Mouse (Mus musculus): ENCODE results near the gene Olfr323. TPM values are rescaled to one million over a fixed set of nuclear protein-coding genes. Genes with fewer than 3 reads are reported as not detected.

Olfr323 gene
- polyA plus RNA-seq, 1 experiment, result not detected

DNA sequence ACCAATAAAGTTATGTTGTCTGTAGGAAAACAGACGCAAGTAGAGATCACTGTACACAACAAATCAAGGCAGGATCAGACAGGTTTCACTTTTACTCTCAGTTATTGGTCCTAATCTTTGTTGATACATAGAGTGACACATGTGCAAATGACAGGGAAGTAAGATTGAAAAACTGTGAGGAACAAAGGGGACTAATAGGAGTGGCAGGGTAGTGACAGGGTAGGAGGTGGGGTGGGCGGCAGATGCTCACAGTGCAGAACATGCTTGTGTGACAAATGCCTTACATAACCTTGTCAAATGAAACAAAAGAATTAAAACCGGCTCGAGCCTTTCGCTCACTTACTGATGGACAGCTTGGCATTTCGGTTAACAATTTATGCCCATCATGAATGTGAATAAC, 11.5 kb downstream of the Olfr323 start:
- TF ChIP-seq CTCF (IDR thresholded peaks at IDR 0.05; ENCODE audit: extremely low read depth, insufficient read depth, insufficient read length, insufficient replicate concordance) (no peak), POLR2A (IDR thresholded peaks at IDR 0.05; ENCODE audit: low read depth, low read length) (no peak)
- no peaks in the 10 kb centered on the region for H3K4me1 ChIP-seq (ENCODE audit: control insufficient read depth, insufficient read depth, insufficient read length)
- no peaks in the 10 kb centered on the region for H3K36me3 ChIP-seq (ENCODE audit: control insufficient read depth, insufficient read depth, low read length)
- 75% methylated on average over 6 of the region's 6 CpGs for WGBS
- no peaks in the 10 kb centered on the region for H3K27me3 ChIP-seq (ENCODE audit: control insufficient read depth, insufficient read depth, low read length)
- H3K4me3 ChIP-seq (ENCODE audit: extremely low read depth, insufficient read depth, insufficient read length), result no peak overlapping the region
- no peak overlapping the region for H3K27ac ChIP-seq (ENCODE audit: insufficient read depth, low read length)
- no peak for DNase-seq (ENCODE audit: low read depth in 1 of 2, low spot score in 2 of 2)

DNA sequence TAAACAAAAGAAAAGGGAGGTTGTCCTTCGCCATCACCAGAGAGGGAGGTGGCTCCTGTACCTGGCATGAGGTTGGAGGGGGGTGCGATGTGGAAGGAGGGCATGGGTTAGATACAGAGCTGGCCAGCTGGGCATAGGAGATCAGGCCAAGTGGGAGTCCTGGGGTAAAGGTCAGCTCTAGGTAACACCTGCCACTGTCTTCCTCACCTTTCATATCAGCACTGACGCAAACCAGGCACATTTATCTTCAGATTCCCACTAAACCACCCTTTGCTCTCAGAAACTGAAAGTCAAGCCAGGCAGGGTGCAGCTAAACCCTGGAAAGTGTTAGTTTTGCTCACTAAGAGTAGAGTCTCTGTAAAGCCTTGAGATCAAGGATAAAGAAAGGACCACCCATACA, 11.9 kb downstream of the Olfr323 start:
- 81% methylated on average over 3 of the region's 3 CpGs for WGBS
- Histone ChIP-seq H3K4me1 (ENCODE audit: control insufficient read depth, insufficient read depth, insufficient read length) (no peaks in the 10 kb centered on the region), H3K27me3 (ENCODE audit: control insufficient read depth, insufficient read depth, low read length) (no peaks in the 10 kb centered on the region), H3K27ac (ENCODE audit: insufficient read depth, low read length) (no peak overlapping the region), H3K4me3 (ENCODE audit: extremely low read depth, insufficient read depth, insufficient read length) (no peak overlapping the region), H3K36me3 (ENCODE audit: control insufficient read depth, insufficient read depth, low read length) (no peaks in the 10 kb centered on the region)
- no peak for DNase-seq (ENCODE audit: low read depth in 1 of 2, low spot score in 2 of 2)
- TF ChIP-seq POLR2A (IDR thresholded peaks at IDR 0.05; ENCODE audit: low read depth, low read length) (no peak), CTCF (IDR thresholded peaks at IDR 0.05; ENCODE audit: extremely low read depth, insufficient read depth, insufficient read length, insufficient replicate concordance) (no peak)

DNA sequence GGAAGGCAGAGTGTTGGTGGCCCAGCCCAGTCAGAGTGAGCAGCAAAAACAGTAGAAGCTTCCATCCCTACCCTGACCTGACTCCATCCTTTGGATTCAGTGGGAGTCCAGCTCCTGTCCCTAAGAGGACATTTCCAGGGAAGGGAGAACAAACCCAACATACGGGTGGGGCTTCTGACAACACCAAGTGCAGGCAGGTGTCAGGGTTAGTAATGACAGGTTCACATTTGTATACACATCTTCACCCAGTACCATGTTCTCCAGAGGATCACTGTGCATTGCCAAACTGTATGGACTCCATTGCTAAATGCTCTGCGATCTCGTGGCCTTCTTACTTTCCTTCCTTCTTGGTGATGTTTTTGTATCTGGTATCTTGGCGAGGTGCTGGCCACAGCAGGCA, 14.3 kb downstream of the Olfr323 start, which contains the start of gene 2210407C18Rik:
Gene 2210407C18Rik (minus strand): TSS at position 101 of the 400 bp plus-strand sequence.
- H3K4me1 ChIP-seq (ENCODE audit: control insufficient read depth, insufficient read depth, insufficient read length), result no peaks in the 10 kb centered on the region
- WGBS, result 91% methylated on average over 4 of the region's 4 CpGs
- H3K36me3 ChIP-seq (ENCODE audit: control insufficient read depth, insufficient read depth, low read length), result no peaks in the 10 kb centered on the region
- H3K27ac ChIP-seq (ENCODE audit: insufficient read depth, low read length), result no peak within 1 kb of the TSS
- no peak for DNase-seq (ENCODE audit: low read depth in 1 of 2, low spot score in 2 of 2)
- TF ChIP-seq POLR2A (IDR thresholded peaks at IDR 0.05; ENCODE audit: low read depth, low read length) (no peak), CTCF (IDR thresholded peaks at IDR 0.05; ENCODE audit: extremely low read depth, insufficient read depth, insufficient read length, insufficient replicate concordance) (no peak)
- H3K27me3 ChIP-seq (ENCODE audit: control insufficient read depth, insufficient read depth, low read length), result no peaks in the 10 kb centered on the region
- H3K4me3 ChIP-seq (ENCODE audit: extremely low read depth, insufficient read depth, insufficient read length), result no peak within 1 kb of the TSS

DNA sequence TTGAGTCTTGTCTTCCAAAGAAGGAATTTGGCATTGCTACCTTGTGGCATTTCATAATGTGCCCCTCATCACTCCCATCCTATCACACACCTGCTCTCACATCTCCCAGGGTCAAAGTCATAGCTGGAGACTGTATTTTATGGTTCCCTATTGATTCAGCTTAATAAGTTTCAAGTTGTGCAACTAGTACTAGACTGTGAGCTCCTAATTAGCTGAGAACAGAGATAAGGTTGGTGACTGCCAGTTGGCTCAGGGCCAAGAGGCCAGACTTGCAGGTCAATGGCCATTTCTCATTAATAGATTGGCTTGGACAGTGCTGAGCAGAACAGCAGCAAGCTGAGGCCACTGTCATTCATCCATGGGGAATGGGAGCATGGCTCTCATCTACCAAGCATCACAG, 15.8 kb downstream of the Olfr323 start:
- Histone ChIP-seq H3K36me3 (ENCODE audit: control insufficient read depth, insufficient read depth, low read length) (no peaks in the 10 kb centered on the region), H3K27ac (ENCODE audit: insufficient read depth, low read length) (no peak overlapping the region), H3K4me1 (ENCODE audit: control insufficient read depth, insufficient read depth, insufficient read length) (no peaks in the 10 kb centered on the region), H3K4me3 (ENCODE audit: extremely low read depth, insufficient read depth, insufficient read length) (no peak overlapping the region), H3K27me3 (ENCODE audit: control insufficient read depth, insufficient read depth, low read length) (no peaks in the 10 kb centered on the region)
- no peak for DNase-seq (ENCODE audit: low read depth in 1 of 2, low spot score in 2 of 2)
- no peak for TF ChIP-seq POLR2A (IDR thresholded peaks at IDR 0.05; ENCODE audit: low read depth, low read length)
- no peak for TF ChIP-seq CTCF (IDR thresholded peaks at IDR 0.05; ENCODE audit: extremely low read depth, insufficient read depth, insufficient read length, insufficient replicate concordance)

DNA sequence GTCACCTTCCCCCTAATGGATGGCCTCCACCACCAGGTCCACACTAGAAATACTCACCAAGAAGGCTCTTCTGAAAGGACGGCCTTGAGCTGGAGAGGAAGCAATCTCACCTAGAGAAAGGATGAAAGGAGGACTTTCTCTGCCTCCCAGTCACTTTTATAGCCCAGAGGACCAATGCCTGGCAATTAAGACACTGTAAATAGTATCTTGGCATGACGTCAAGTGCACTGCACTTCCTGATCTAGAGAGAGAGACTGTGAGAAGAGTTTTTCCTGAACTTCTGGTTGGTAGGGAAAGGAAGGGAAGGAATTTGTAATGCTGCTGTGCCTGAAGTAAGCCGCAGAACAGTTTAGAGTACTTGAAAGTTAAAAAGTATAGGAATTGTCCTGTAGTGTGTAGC, 16.9 kb downstream of the Olfr323 start:
- Histone ChIP-seq H3K4me1 (ENCODE audit: control insufficient read depth, insufficient read depth, insufficient read length) (no peaks in the 10 kb centered on the region), H3K36me3 (ENCODE audit: control insufficient read depth, insufficient read depth, low read length) (no peaks in the 10 kb centered on the region), H3K27ac (ENCODE audit: insufficient read depth, low read length) (no peak overlapping the region), H3K4me3 (ENCODE audit: extremely low read depth, insufficient read depth, insufficient read length) (no peak overlapping the region), H3K27me3 (ENCODE audit: control insufficient read depth, insufficient read depth, low read length) (no peaks in the 10 kb centered on the region)
- TF ChIP-seq POLR2A (IDR thresholded peaks at IDR 0.05; ENCODE audit: low read depth, low read length) (no peak), CTCF (IDR thresholded peaks at IDR 0.05; ENCODE audit: extremely low read depth, insufficient read depth, insufficient read length, insufficient replicate concordance) (no peak)
- 59% methylated on average over 3 of the region's 3 CpGs for WGBS
- DNase-seq (ENCODE audit: low read depth in 1 of 2, low spot score in 2 of 2), result no peak

DNA sequence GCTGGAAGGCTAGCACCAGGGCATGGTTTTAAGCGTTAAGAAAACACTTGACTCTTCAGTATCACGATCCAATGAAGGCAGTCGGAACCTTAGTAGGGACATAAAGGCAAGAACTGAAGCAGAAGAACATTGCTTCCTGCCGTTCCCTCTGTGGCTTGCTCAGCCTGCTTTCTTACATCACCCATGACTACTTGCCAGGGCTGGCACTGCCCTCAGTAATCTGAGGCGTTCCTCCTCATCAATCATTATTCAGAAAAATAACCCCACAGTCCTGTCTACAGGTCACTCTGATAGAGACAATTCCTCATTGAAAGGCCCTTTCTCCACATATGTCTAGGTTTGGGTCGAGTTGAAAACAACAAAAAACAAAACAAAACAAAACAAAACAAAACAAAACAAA, 23.3 kb downstream of the Olfr323 start:
- WGBS, result 79% methylated on average over 6 of the region's 6 CpGs

DNA sequence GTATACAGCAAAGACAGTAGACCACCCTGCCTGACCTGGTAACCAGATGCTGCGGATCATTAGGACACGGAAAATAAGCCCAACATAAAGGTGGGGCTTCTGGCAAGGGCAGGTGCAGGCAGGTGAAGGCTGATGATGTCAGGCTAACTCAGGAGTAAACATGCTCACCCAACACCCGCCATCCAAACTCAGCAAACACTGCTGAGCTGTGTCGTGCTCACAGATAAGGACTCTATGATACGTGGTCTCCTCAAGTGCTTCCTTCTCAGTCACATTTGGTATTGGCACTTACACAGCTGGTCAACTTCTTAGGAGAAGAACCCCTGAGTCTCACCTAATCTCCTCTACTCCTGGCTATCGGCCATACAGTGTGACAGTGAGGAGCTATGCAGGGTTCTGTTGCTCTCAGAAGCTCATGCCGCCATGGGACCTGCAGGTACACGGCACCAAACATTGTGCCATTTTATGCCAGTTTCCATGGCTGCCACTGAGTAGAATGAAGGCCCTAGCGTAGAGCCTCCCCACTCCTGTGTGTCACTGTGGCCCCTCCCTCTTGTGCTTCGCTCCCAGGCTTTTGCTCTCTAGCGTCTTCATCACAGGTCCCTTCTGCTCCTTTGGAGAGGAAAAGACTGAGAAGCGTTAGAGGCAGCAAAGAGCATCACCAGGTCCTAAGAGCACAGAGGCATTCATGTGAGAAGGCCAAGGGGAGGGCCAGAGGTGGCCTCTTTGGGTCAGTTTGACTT, 24.0 kb downstream of the Olfr323 start:
- no peaks in the 10 kb centered on the region for H3K27me3 ChIP-seq (ENCODE audit: control insufficient read depth, insufficient read depth, low read length)
- 85% methylated on average over 12 of the region's 12 CpGs for WGBS
- H3K36me3 ChIP-seq (ENCODE audit: control insufficient read depth, insufficient read depth, low read length), result no peaks in the 10 kb centered on the region
- H3K4me3 ChIP-seq (ENCODE audit: extremely low read depth, insufficient read depth, insufficient read length), result no peak overlapping the region
- H3K27ac ChIP-seq (ENCODE audit: insufficient read depth, low read length), result no peak overlapping the region
- no peak for TF ChIP-seq CTCF (IDR thresholded peaks at IDR 0.05; ENCODE audit: extremely low read depth, insufficient read depth, insufficient read length, insufficient replicate concordance)
- no peak for TF ChIP-seq POLR2A (IDR thresholded peaks at IDR 0.05; ENCODE audit: low read depth, low read length)
- DNase-seq (ENCODE audit: low read depth in 1 of 2, low spot score in 2 of 2), result no peak
- H3K4me1 ChIP-seq (ENCODE audit: control insufficient read depth, insufficient read depth, insufficient read length), result no peaks in the 10 kb centered on the region

More for the DNA sequence above, 23.3 kb downstream of the Olfr323 start:
- no peaks in the 10 kb centered on the region for H3K4me1 ChIP-seq (ENCODE audit: control insufficient read depth, insufficient read depth, insufficient read length)
- H3K27me3 ChIP-seq (ENCODE audit: control insufficient read depth, insufficient read depth, low read length), result no peaks in the 10 kb centered on the region
- no peak overlapping the region for H3K27ac ChIP-seq (ENCODE audit: insufficient read depth, low read length)
- no peaks in the 10 kb centered on the region for H3K36me3 ChIP-seq (ENCODE audit: control insufficient read depth, insufficient read depth, low read length)
- no peak overlapping the region for H3K4me3 ChIP-seq (ENCODE audit: extremely low read depth, insufficient read depth, insufficient read length)
- TF ChIP-seq POLR2A (IDR thresholded peaks at IDR 0.05; ENCODE audit: low read depth, low read length) (no peak), CTCF (IDR thresholded peaks at IDR 0.05; ENCODE audit: extremely low read depth, insufficient read depth, insufficient read length, insufficient replicate concordance) (no peak)
- DNase-seq (ENCODE audit: low read depth in 1 of 2, low spot score in 2 of 2), result no peak

Measured in spleen, adult 2 months (tissue).